Mouse (Mus musculus) thymus, postnatal 0 days (tissue): ENCODE data around the gene Bcat1. TPM values are rescaled to one million over a fixed set of nuclear protein-coding genes. Genes with fewer than 3 reads are reported as not detected.

Experiments
- DNase-seq: peaks from one replicate; pipeline ENCODE4 v3.0.0-alpha.2; 2015; ENCODE audit warnings: low spot score
- polyA plus RNA-seq: library from polyadenylated mRNA; unstranded; fragments of >200 nt; fragmentation: Nextera tagmentation; extraction: Ambion mirVana; gene quantifications from 2 replicates; pipeline ENCODE4 v1.2.1, GENCODE M21; 2015

Bcat1 gene
- polyA plus RNA-seq, 1 experiment from 2014 or later: 8.9 TPM

- no peak for DNase-seq
Measured at GRCm38 (mm10) chr6:144952885-144953284, 123.1 kb downstream of the Bcat1 start.

- no peak for DNase-seq
Measured at GRCm38 (mm10) chr6:144944435-144945365, 131.3 kb downstream of the Bcat1 start.

Other genes with a start within 250 kb of the Bcat1 start
- gene Lrmp, start 39.5 kb upstream of the Bcat1 start, polyA plus RNA-seq: 178 TPM in 2 replicates
- 0.51 and 0.78 TPM in 2 replicates for gene Casc1, start 134.8 kb upstream of the Bcat1 start, polyA plus RNA-seq
- 27.7 and 29.7 TPM in 2 replicates for gene Etfrf1, start 134.9 kb upstream of the Bcat1 start, polyA plus RNA-seq
- 122 and 134 TPM in 2 replicates for gene Kras, start 174.1 kb upstream of the Bcat1 start, polyA plus RNA-seq